Mouse (Mus musculus): Measurements from ENCODE around the gene Igf1r. TPM values are rescaled to one million over a fixed set of nuclear protein-coding genes. Genes with fewer than 3 reads are reported as not detected.

Igf1r gene
- polyA plus RNA-seq, 1 experiment from 2014 or later, result 19.7 TPM

- H3K9ac ChIP-seq, result no peak overlapping the region
- H3K4me3 ChIP-seq (ENCODE audit: low read depth, low read length), result no peak overlapping the region
- TF ChIP-seq CTCF (IDR thresholded peaks at IDR 0.05; ENCODE audit: low read depth), result no peak
- no peaks in the 10 kb centered on the region for H3K9me3 ChIP-seq (ENCODE audit: low read depth, low read length)
- DNase-seq, result no peak
- 82% methylated on average over 9 of the region's 9 CpGs for WGBS
- peaks cover 38% of the 10 kb centered on the region for H3K4me1 ChIP-seq (ENCODE audit: insufficient read depth)
- no peaks in the 10 kb centered on the region for H3K27me3 ChIP-seq (ENCODE audit: insufficient read depth, low read length)
- peaks cover 4% of the 10 kb centered on the region; the same call in 1 of the 2 replicates for H3K36me3 ChIP-seq (ENCODE audit: insufficient read depth)
- no peak overlapping the region for H3K4me2 ChIP-seq
- H3K27ac ChIP-seq (ENCODE audit: low read depth), result no peak overlapping the region
- ATAC-seq (ENCODE audit: insufficient read depth), result no peak
Measured at GRCm38 (mm10) chr7:67969076-67969475, 16.4 kb downstream of the Igf1r start.

DNA sequence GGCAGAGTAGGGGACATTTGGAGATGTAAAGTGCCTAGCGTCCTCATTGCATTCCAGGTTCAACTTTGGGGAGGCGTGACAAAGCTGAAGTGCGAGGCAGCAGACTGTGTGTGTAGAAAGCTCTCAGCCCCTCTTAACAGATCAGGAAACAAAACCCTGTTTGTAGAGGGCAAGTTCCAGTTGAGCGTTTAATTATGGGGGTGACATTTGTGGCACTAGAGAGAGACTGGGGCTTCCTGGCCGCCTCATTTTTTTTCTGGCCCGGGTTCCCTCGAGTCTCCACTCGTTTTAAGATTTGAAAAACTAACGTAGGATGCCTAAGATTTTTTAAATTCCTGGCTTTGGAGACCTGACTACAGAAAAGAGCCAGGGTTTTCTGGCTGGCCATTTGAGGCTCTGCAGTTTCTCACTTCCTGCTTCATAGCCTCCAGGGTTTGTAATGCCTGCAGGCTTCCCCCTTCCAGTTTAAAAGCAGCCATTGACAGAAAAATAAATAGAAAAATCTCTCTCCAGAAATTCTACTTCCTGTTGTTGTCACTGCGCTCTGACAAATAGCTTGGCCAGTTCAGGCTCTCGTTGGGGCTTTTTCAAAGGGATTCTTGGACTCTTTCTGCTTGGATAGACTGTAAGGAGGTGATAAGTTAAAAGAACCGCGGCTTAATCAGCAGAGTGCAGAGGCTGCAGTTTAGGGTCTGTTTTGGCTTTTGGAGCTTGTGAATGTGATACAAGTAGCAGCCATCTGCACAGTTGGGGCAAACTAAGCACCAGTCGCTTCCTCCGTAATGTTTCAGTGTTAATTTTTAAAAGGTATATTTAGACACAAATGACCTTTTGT, 20.8 kb downstream of the Igf1r start:
- Histone ChIP-seq H3K4me1 (ENCODE audit: insufficient read depth) (peaks cover 41% of the 10 kb centered on the region), H3K4me3 (ENCODE audit: low read depth, low read length) (no peak overlapping the region), H3K36me3 (ENCODE audit: insufficient read depth) (peaks cover 4% of the 10 kb centered on the region; the same call in 1 of the 2 replicates), H3K27me3 (ENCODE audit: insufficient read depth, low read length) (no peaks in the 10 kb centered on the region), H3K27ac (ENCODE audit: low read depth) (peak overlapping the region; percentile 92), H3K9me3 (ENCODE audit: low read depth, low read length) (no peaks in the 10 kb centered on the region), H3K4me2 (peak overlapping the region; percentile 53), H3K9ac (no peak overlapping the region)
- DNase-seq, result peak; percentile 85
- WGBS, result 2% methylated on average over 15 of the region's 15 CpGs
- peak; percentile 66 for ATAC-seq (ENCODE audit: insufficient read depth)
- TF ChIP-seq CTCF (IDR thresholded peaks at IDR 0.05; ENCODE audit: low read depth), result no peak

- Histone ChIP-seq H3K27me3 (ENCODE audit: insufficient read depth, low read length) (no peaks in the 10 kb centered on the region), H3K9me3 (ENCODE audit: low read depth, low read length) (no peaks in the 10 kb centered on the region), H3K4me1 (ENCODE audit: insufficient read depth) (peaks cover 25% of the 10 kb centered on the region), H3K27ac (ENCODE audit: low read depth) (no peak overlapping the region), H3K9ac (no peak overlapping the region), H3K36me3 (ENCODE audit: insufficient read depth) (no peaks in the 10 kb centered on the region), H3K4me2 (no peak overlapping the region), H3K4me3 (ENCODE audit: low read depth, low read length) (no peak overlapping the region)
- 37% methylated on average over 3 of the region's 3 CpGs for WGBS
- ATAC-seq (ENCODE audit: insufficient read depth) (no peak), DNase-seq (no peak)
- no peak for TF ChIP-seq CTCF (IDR thresholded peaks at IDR 0.05; ENCODE audit: low read depth)
Measured at GRCm38 (mm10) chr7:67981956-67982355, 29.3 kb downstream of the Igf1r start.

GRCm38 (mm10) chr7:67982809-67983208, 30.2 kb downstream of the Igf1r start:
- Histone ChIP-seq H3K4me2 (no peak overlapping the region), H3K9ac (no peak overlapping the region), H3K4me1 (ENCODE audit: insufficient read depth) (peaks cover 25% of the 10 kb centered on the region), H3K27me3 (ENCODE audit: insufficient read depth, low read length) (no peaks in the 10 kb centered on the region), H3K9me3 (ENCODE audit: low read depth, low read length) (no peaks in the 10 kb centered on the region), H3K36me3 (ENCODE audit: insufficient read depth) (no peaks in the 10 kb centered on the region), H3K27ac (ENCODE audit: low read depth) (no peak overlapping the region), H3K4me3 (ENCODE audit: low read depth, low read length) (no peak overlapping the region)
- 58% methylated on average over 8 of the region's 8 CpGs for WGBS
- DNase-seq (no peak), ATAC-seq (ENCODE audit: insufficient read depth) (no peak)
- TF ChIP-seq CTCF (IDR thresholded peaks at IDR 0.05; ENCODE audit: low read depth), result no peak

DNA sequence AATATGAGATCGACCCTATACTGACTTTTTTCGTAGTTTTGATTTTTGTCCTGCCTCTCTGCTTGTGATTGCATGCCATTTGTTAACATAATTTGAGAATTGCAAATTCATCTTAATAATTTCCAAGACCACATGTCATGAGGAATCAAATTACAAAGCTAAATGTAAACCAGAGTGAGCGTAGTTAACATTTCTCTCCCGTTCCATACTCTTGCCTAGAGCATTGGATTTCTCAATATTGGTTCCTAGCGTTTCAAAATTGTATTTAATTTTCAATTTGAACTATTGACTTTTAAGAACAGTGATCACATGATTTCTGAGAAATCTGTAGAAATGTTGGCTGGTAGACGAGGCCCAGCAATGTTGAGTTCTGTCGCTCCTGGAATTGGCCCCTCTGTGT, 30.8 kb downstream of the Igf1r start:
- H3K4me1 ChIP-seq (ENCODE audit: insufficient read depth), result peaks cover 25% of the 10 kb centered on the region
- TF ChIP-seq CTCF (IDR thresholded peaks at IDR 0.05; ENCODE audit: low read depth), result no peak
- H3K9ac ChIP-seq, result no peak overlapping the region
- no peaks in the 10 kb centered on the region for H3K9me3 ChIP-seq (ENCODE audit: low read depth, low read length)
- 0 out of 2 replicates have a peak, but pooled peaks cover 3% of the 10 kb centered on the region for H3K36me3 ChIP-seq (ENCODE audit: insufficient read depth)
- H3K4me3 ChIP-seq (ENCODE audit: low read depth, low read length), result no peak overlapping the region
- H3K4me2 ChIP-seq, result no peak overlapping the region
- DNase-seq (no peak), ATAC-seq (ENCODE audit: insufficient read depth) (no peak)
- 66% methylated on average over 7 of the region's 7 CpGs for WGBS
- H3K27ac ChIP-seq (ENCODE audit: low read depth), result no peak overlapping the region
- no peaks in the 10 kb centered on the region for H3K27me3 ChIP-seq (ENCODE audit: insufficient read depth, low read length)

- no peak overlapping the region for H3K27ac ChIP-seq (ENCODE audit: low read depth)
- TF ChIP-seq CTCF (IDR thresholded peaks at IDR 0.05; ENCODE audit: low read depth), result no peak
- WGBS, result 61% methylated on average over 5 of the region's 5 CpGs
- H3K27me3 ChIP-seq (ENCODE audit: insufficient read depth, low read length), result no peaks in the 10 kb centered on the region
- H3K36me3 ChIP-seq (ENCODE audit: insufficient read depth), result 0 out of 2 replicates have a peak, but pooled peaks cover 7% of the 10 kb centered on the region
- no peak overlapping the region for H3K4me2 ChIP-seq
- H3K4me1 ChIP-seq (ENCODE audit: insufficient read depth), result peaks cover 25% of the 10 kb centered on the region
- DNase-seq (no peak), ATAC-seq (ENCODE audit: insufficient read depth) (0 out of 2 replicates have a peak, but pooled peaks have one; percentile 16)
- no peak overlapping the region for H3K9ac ChIP-seq
- H3K9me3 ChIP-seq (ENCODE audit: low read depth, low read length), result no peaks in the 10 kb centered on the region
- H3K4me3 ChIP-seq (ENCODE audit: low read depth, low read length), result no peak overlapping the region
Measured at GRCm38 (mm10) chr7:67985003-67985416, 32.4 kb downstream of the Igf1r start.

- Histone ChIP-seq H3K36me3 (ENCODE audit: insufficient read depth) (0 out of 2 replicates have a peak, but pooled peaks cover 7% of the 10 kb centered on the region), H3K9ac (no peak overlapping the region), H3K27ac (ENCODE audit: low read depth) (no peak overlapping the region), H3K4me1 (ENCODE audit: insufficient read depth) (peaks cover 25% of the 10 kb centered on the region), H3K4me2 (no peak overlapping the region), H3K27me3 (ENCODE audit: insufficient read depth, low read length) (no peaks in the 10 kb centered on the region), H3K4me3 (ENCODE audit: low read depth, low read length) (no peak overlapping the region), H3K9me3 (ENCODE audit: low read depth, low read length) (no peaks in the 10 kb centered on the region)
- no peak for DNase-seq
- no peak for ATAC-seq (ENCODE audit: insufficient read depth)
- 42% methylated on average over 5 of the region's 5 CpGs for whole genome bisulfite sequencing
- no peak for TF ChIP-seq CTCF (IDR thresholded peaks at IDR 0.05; ENCODE audit: low read depth)
Measured at GRCm38 (mm10) chr7:67985511-67985910, 32.9 kb downstream of the Igf1r start.
